Comparison of ENCODE assay signal across 8 mouse cellular contexts in genomic region chr4:118427415-118427767, GRCm38 (mm10). TPM values are rescaled to one million over a fixed set of nuclear protein-coding genes. Genes with fewer than 3 reads are reported as not detected.
DNase-seq lines count a peak whose midpoint lies in the region; ATAC-seq and TF ChIP-seq lines count a peak whose summit lies in the region.

No protein-coding gene starts in this region.

- no peaks in the 10 kb centered on the region for H3K36me3 ChIP-seq in kidney, adult 2 months (ENCODE audit: control insufficient read depth, insufficient read depth, low read length)
- peaks cover 21% of the 10 kb centered on the region; the same call in 1 of the 2 replicates for H3K36me3 ChIP-seq in hindbrain, embryonic 15.5 days
- peaks cover 20% of the 10 kb centered on the region for H3K36me3 ChIP-seq in midbrain, embryonic 14.5 days (ENCODE audit: control insufficient read depth, insufficient read depth, low read length)

- no peak for TF ChIP-seq CTCF in kidney, adult 2 months (conservative IDR thresholded peaks at IDR 0.05; ENCODE audit: insufficient read depth, insufficient read length, low read depth, low read length)

- peaks cover 31% of the 10 kb centered on the region for H3K4me1 ChIP-seq in kidney, adult 2 months (ENCODE audit: control insufficient read depth, insufficient read depth, low read length)
- peaks cover 31% of the 10 kb centered on the region for H3K4me1 ChIP-seq in hindbrain, embryonic 15.5 days (replicated peaks)
- peaks cover 17% of the 10 kb centered on the region for H3K4me1 ChIP-seq in midbrain, embryonic 14.5 days (ENCODE audit: control insufficient read depth, insufficient read depth, low read length)

- 2% methylated on average over 5 of the region's 5 CpGs for WGBS in kidney, adult 2 months
- WGBS in hindbrain, embryonic 15.5 days = 2% methylated on average over 5 of the region's 5 CpGs
- WGBS in midbrain, embryonic 14.5 days = 4% methylated on average over 5 of the region's 5 CpGs

- no peak for TF ChIP-seq POLR2A in kidney, adult 2 months (IDR thresholded peaks at IDR 0.05; ENCODE audit: low read depth, low read length)

- H3K27me3 ChIP-seq in kidney, adult 2 months (replicated peaks; ENCODE audit: control insufficient read depth, insufficient read depth, low read length) = no peaks in the 10 kb centered on the region
- no peaks in the 10 kb centered on the region for H3K27me3 ChIP-seq in hindbrain, embryonic 15.5 days
- no peaks in the 10 kb centered on the region for H3K27me3 ChIP-seq in midbrain, embryonic 14.5 days (ENCODE audit: control insufficient read depth, insufficient read depth, low read length)

- H3K4me3 ChIP-seq in kidney, adult 2 months (ENCODE audit: insufficient read depth, low read depth, low read length) = peak overlapping the region; percentile 92
- H3K4me3 ChIP-seq in hindbrain, embryonic 15.5 days = peak overlapping the region; percentile 56
- peak overlapping the region; percentile 49 for H3K4me3 ChIP-seq in midbrain, embryonic 14.5 days (replicated peaks; ENCODE audit: low read depth, low read length)

- H3K4me2 ChIP-seq in hindbrain, embryonic 15.5 days = peak overlapping the region; percentile 97
- H3K4me2 ChIP-seq in midbrain, embryonic 14.5 days (ENCODE audit: low read length) = peak overlapping the region; percentile 87

- H3K9ac ChIP-seq in hindbrain, embryonic 15.5 days = peak overlapping the region; percentile 68
- peak overlapping the region; percentile 59 for H3K9ac ChIP-seq in midbrain, embryonic 14.5 days (replicated peaks; ENCODE audit: low read length)

- H3K9me3 ChIP-seq in hindbrain, embryonic 15.5 days = no peaks in the 10 kb centered on the region
- H3K9me3 ChIP-seq in midbrain, embryonic 14.5 days (ENCODE audit: control insufficient read depth, low read length) = no peaks in the 10 kb centered on the region

- no peak for DNase-seq in kidney, adult 2 months
- no peak for DNase-seq in kidney, adult 18-20 months
- no peak for DNase-seq in midbrain, embryonic 14.5 days
- no peak for DNase-seq in cerebellum, postnatal 36 days
- no peak for DNase-seq in embryo, embryonic 10 days (ENCODE audit: low spot score)
- no peak for DNase-seq in lung, postnatal 4 days

- ATAC-seq in activated CD4-positive, CD25-positive, alpha-beta regulatory T cell, adult 4 months = peak; percentile 3
- peak; percentile 10 for ATAC-seq in hindbrain, embryonic 15.5 days (ENCODE audit: low FRiP score, low read depth)
- peak; percentile 15 for ATAC-seq in midbrain, embryonic 14.5 days (ENCODE audit: low FRiP score, low TSS enrichment)

- peak overlapping the region; percentile 97 for H3K27ac ChIP-seq in kidney, adult 2 months (ENCODE audit: insufficient read depth, low read depth, low read length)
- H3K27ac ChIP-seq in hindbrain, embryonic 15.5 days (replicated peaks) = peak overlapping the region; percentile 81
- H3K27ac ChIP-seq in midbrain, embryonic 14.5 days (replicated peaks; ENCODE audit: low read depth, low read length) = peak overlapping the region; percentile 64

RNA-seq across cellular contexts. Expression of gene Elovl1, which starts 0.5 kb away (rescaled TPM):
- 303 and 333 TPM in 2 replicates for polyA plus RNA-seq in kidney, adult 2 months (2012; rRNA removed)
- polyA plus RNA-seq in activated CD4-positive, CD25-positive, alpha-beta regulatory T cell, adult 4 months (2017; shearing (Covaris generic)) = 100 to 1,000 TPM; 125 to 129 TPM
- 35.2 TPM in 2 replicates for polyA plus RNA-seq in hindbrain, embryonic 15.5 days (2015; fragmentation: Nextera tagmentation; extraction: Ambion mirVana)
- polyA plus RNA-seq in midbrain, embryonic 14.5 days (2014; fragmentation: Nextera tagmentation; extraction: Ambion mirVana) = 14.0 and 25.0 TPM in 2 replicates

RNA-seq across cellular contexts. Expression of gene Cdc20, which starts 9.8 kb away (rescaled TPM):
- 3.1 and 3.6 TPM in 2 replicates for polyA plus RNA-seq in kidney, adult 2 months (2012; rRNA removed)
- 10 to 100 TPM in 1 of 2 experiments, 1 to 10 TPM in 1; 9.4 to 15.3 TPM for polyA plus RNA-seq in activated CD4-positive, CD25-positive, alpha-beta regulatory T cell, adult 4 months (2017; shearing (Covaris generic))
- 42.2 and 62.1 TPM in 2 replicates for polyA plus RNA-seq in hindbrain, embryonic 15.5 days (2015; fragmentation: Nextera tagmentation; extraction: Ambion mirVana)
- 29.6 and 47.3 TPM in 2 replicates for polyA plus RNA-seq in midbrain, embryonic 14.5 days (2014; fragmentation: Nextera tagmentation; extraction: Ambion mirVana)

RNA-seq across cellular contexts. Expression of gene Med8, which starts 18.3 kb away (rescaled TPM):
- 27.6 and 31.0 TPM in 2 replicates for polyA plus RNA-seq in kidney, adult 2 months (2012; rRNA removed)
- 100 to 1,000 TPM; 115 to 118 TPM for polyA plus RNA-seq in activated CD4-positive, CD25-positive, alpha-beta regulatory T cell, adult 4 months (2017; shearing (Covaris generic))
- polyA plus RNA-seq in hindbrain, embryonic 15.5 days (2015; fragmentation: Nextera tagmentation; extraction: Ambion mirVana) = 95.1 and 105 TPM in 2 replicates
- 89.6 and 109 TPM in 2 replicates for polyA plus RNA-seq in midbrain, embryonic 14.5 days (2014; fragmentation: Nextera tagmentation; extraction: Ambion mirVana)

RNA-seq across cellular contexts. Expression of gene Szt2, which starts 18.3 kb away (rescaled TPM):
- 20.1 and 23.7 TPM in 2 replicates for polyA plus RNA-seq in kidney, adult 2 months (2012; rRNA removed)
- 10 to 100 TPM; 11.0 to 11.2 TPM for polyA plus RNA-seq in activated CD4-positive, CD25-positive, alpha-beta regulatory T cell, adult 4 months (2017; shearing (Covaris generic))
- 8.7 and 9.0 TPM in 2 replicates for polyA plus RNA-seq in hindbrain, embryonic 15.5 days (2015; fragmentation: Nextera tagmentation; extraction: Ambion mirVana)
- 13.2 and 14.7 TPM in 2 replicates for polyA plus RNA-seq in midbrain, embryonic 14.5 days (2014; fragmentation: Nextera tagmentation; extraction: Ambion mirVana)

RNA-seq across cellular contexts. Expression of gene Mpl, which starts 29.9 kb away (rescaled TPM):
- polyA plus RNA-seq in kidney, adult 2 months (2012; rRNA removed) = 0.03 and 0.11 TPM in 2 replicates
- polyA plus RNA-seq in activated CD4-positive, CD25-positive, alpha-beta regulatory T cell, adult 4 months (2017; shearing (Covaris generic)) = not detected
- 0.14 and 0.27 TPM in 2 replicates for polyA plus RNA-seq in hindbrain, embryonic 15.5 days (2015; fragmentation: Nextera tagmentation; extraction: Ambion mirVana)
- 0.13 TPM in 1 of 2 replicates, not detected in the other for polyA plus RNA-seq in midbrain, embryonic 14.5 days (2014; fragmentation: Nextera tagmentation; extraction: Ambion mirVana)
